Mouse (Mus musculus): ENCODE data around the gene Xab2.
"Not testable (repeated sequence)": the region's sequence is repeated elsewhere in the genome, so short reads cannot be mapped to it uniquely, and the experiment has no call there.

Gene Xab2

GRCm38 (mm10) chr8:3609816-3610150, 11.3 kb downstream of the Xab2 start:
- peak; percentile 66 for DNase-seq (ENCODE audit: extremely low read depth, low read depth, low spot score)

DNA sequence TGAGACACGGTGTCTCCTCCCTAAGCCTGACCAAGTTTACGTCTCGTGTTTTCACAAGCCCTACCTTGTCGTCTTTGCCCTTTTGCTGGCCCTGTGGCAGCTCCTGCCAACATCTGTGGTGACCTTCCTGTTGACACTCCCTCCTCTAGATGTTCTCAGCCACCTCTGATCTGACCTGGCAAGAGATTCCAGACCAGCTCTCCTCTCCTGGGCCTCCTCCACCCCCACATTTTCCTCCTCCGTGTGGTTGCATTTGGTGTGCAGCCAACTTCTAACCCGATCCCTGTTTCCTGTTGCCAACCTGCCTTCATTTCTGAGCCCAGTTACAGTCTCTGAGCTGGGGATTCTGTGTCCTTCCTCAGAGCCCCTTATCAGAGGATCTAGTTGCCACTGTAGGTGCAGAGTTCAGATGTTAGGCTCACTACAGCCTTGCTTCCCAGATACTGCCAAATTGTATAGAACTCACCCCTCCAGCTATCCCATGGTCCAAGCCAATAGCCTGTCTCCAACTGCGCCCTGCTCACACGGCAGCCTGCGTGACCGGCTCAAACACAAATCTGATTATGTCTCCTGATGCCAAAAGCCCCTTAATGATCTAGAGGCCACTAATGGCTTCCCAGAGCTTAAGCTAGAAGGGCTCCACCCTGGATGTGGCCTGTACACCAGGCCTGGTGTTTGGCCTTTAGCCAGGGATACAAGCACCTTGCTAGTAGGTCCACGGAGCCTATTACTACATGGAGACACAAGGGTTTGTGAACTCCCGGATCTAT, 11.9 kb downstream of the Xab2 start:
- DNase-seq (ENCODE audit: extremely low read depth, low read depth, low spot score): peak; percentile 76

DNA sequence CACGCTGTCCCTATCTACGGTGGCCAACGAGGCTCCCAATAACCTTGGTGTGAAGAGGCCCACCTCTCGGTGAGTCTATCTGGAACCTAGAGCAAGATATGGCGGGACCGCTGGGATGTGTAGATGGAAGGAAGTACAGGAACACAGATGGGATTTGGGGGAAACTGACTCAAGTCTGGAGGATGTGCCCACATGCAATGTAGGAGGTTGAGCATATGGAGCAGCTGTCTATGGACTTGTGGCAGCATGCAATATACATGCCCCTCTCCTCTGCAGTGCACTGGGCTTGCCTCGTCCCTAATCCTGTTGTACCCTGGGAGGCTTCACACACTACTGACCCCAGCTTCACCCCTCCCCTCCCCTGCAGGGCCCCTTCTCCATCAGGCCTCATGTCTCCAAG, 13.3 kb downstream of the Xab2 start:
- no peak for DNase-seq (ENCODE audit: extremely low read depth, low read depth, low spot score)

DNA sequence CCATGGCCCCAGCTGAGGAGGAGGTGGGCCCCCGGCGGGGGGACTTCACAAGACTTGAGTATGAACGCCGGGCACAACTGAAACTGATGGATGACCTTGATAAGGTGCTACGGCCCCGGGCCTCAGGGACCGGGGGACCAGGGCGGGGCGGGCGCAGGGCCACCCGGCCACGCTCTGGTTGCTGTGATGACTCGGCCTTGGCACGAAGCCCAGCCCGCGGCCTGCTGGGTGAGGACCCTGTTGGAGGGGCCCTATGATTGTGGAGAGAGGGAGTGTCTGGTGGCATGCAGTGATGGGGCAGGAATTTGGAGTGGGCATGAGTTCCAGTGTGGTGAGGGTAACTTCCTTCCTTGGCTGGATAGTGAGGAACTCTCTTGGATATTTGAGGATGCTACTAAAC, 14.5 kb downstream of the Xab2 start:
- DNase-seq (ENCODE audit: extremely low read depth, low read depth, low spot score): no peak

DNA sequence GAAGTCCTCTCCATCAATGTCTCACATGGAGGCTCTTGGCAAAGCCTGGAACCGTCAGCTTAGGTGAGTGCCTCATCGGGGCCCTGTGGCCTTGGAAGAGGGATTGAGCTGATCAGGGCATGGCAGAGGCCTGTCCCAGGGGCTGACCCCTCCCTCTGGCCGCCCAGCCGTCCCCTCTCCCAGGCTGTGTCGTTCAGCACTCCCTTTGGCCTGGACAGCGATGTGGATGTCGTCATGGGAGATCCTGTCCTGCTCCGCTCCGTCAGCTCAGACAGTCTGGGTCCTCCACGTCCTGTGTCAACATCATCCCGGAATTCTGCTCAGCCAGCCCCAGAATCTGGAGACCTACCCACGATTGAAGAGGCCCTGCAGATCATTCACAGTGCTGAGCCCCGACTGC, 17.7 kb downstream of the Xab2 start:
- no peak for DNase-seq (ENCODE audit: extremely low read depth, low read depth, low spot score)

DNA sequence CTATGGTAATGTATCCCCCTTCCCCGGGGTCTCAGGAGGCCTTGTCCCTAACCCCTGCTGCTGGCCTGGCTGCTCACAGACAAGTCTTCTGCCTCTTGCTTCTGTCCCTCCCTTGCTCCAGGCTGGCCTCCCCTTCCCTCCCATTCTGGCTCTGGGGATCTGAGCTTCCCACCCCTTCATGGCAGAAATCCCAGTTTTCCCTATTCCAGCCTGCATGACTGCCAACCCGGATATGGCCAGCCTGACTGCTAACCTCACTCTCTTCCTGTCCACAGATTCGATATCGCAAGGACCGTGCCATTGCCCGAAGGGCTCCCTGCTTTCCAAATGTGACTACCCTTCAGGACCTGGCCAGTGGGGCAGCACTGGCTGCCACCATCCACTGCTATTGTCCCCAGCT, 20.7 kb downstream of the Xab2 start:
- DNase-seq (ENCODE audit: extremely low read depth, low read depth, low spot score): no peak

- no peak for DNase-seq (ENCODE audit: extremely low read depth, low read depth, low spot score)
These were observed 21.9 kb downstream of the Xab2 start for GRCm38 (mm10) chr8:3599219-3599618.

DNA sequence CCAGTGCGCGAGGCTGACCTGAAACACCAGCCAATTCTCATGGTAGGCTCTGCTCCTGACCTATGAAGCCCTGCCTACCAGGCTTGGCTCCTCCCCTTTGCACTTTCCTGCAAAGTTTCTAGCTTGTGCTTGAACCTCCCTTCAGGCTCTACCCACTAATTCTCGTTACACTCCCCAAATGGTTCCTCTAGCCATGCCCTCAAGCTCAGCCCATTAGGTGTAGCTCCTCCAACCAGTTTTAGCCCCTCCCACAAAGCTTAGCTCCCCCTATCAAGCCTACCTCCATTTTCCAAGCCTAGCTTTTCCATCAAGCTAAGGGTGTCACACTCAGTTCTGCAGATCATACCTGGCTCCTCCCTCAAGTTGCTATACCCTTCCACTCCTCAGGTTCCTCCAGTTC, 23.1 kb downstream of the Xab2 start:
- no peak for DNase-seq (ENCODE audit: extremely low read depth, low read depth, low spot score)

- DNase-seq (ENCODE audit: extremely low read depth, low read depth, low spot score): no peak
These were observed 26.6 kb downstream of the Xab2 start for GRCm38 (mm10) chr8:3594466-3594865.

- no peak for DNase-seq (ENCODE audit: extremely low read depth, low read depth, low spot score)
These were observed 27.6 kb downstream of the Xab2 start for GRCm38 (mm10) chr8:3593470-3593869.

GRCm38 (mm10) chr8:3588258-3588633, 32.9 kb downstream of the Xab2 start:
- DNase-seq (ENCODE audit: extremely low read depth, low read depth, low spot score): no peak

- no peak for DNase-seq (ENCODE audit: extremely low read depth, low read depth, low spot score)
These were observed 33.5 kb downstream of the Xab2 start for GRCm38 (mm10) chr8:3587391-3588257.

GRCm38 (mm10) chr8:3586993-3587390, 34.1 kb downstream of the Xab2 start, which contains the start of gene Camsap3:
Camsap3 (plus strand) TSS chr8:3587293.
- DNase-seq (ENCODE audit: extremely low read depth, low read depth, low spot score): no peak

DNA sequence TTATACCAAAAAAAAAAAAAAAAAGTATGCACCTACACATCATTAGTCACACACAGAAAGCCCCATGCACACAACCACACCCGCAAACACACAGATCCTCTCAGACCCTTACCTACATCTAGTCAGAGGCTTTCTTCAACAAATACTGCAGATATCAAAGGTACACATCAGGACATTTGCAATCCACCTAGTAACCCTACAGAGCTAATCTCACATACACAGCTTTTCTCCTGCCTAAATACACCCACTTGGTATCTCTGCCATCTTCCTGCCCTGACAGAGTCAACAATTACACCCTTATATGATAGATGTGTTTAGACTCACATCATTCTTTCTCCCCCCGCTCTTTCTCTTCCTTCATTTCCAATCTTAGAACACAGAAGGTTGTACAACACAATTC, 34.7 kb downstream of the Xab2 start:
- DNase-seq (ENCODE audit: extremely low read depth, low read depth, low spot score): no peak

- DNase-seq (ENCODE audit: extremely low read depth, low read depth, low spot score): not testable (repeated sequence)
These were observed 39.2 kb downstream of the Xab2 start for GRCm38 (mm10) chr8:3581961-3582360.

DNA sequence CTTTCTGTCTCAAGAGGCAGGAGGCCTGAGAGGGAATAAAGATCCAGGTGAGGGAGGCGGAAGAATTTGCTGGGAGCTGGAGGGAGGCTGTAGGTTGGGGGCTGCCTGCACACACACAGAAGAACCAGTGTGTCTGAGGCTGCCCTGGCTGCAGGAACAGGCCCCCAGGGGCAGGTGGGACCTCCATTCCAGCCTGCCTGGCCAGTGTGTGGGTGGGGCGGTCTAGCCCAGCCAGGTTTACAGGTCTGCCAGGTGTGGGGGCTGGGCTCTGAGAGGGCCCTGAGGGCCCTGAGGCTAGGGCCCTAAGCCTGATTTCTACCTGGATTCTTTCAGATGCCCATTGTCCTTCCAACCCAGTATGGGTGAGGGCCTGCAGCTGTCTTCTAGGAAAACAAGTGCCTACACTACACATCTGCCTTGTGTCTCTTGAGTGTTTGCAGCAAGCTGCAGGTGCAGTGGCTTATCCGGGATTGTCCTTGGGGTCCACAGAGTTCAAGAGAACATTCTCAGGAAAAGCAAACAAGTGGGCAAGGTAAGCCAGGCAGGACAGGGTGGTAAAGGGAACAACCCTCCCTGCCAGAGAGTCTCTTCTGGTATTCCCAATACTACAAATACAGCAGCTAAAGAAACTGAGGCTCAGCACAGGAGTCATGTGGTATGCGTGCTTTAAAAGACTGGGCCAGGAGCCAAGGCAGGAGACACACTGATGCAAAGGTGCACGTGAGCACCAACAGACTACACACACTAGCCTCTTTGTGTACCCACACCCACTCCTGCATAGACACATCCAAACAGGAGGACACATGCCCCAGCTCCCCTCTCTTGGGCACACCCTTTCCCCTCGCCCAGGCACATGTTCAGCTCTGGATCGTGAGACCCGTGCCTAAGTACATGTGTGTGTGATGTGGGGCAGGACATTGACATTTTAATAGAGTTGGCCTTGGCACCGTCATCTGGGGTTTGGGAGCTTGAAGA, 41.4 kb downstream of the Xab2 start:
- DNase-seq (ENCODE audit: extremely low read depth, low read depth, low spot score): no peak

DNA sequence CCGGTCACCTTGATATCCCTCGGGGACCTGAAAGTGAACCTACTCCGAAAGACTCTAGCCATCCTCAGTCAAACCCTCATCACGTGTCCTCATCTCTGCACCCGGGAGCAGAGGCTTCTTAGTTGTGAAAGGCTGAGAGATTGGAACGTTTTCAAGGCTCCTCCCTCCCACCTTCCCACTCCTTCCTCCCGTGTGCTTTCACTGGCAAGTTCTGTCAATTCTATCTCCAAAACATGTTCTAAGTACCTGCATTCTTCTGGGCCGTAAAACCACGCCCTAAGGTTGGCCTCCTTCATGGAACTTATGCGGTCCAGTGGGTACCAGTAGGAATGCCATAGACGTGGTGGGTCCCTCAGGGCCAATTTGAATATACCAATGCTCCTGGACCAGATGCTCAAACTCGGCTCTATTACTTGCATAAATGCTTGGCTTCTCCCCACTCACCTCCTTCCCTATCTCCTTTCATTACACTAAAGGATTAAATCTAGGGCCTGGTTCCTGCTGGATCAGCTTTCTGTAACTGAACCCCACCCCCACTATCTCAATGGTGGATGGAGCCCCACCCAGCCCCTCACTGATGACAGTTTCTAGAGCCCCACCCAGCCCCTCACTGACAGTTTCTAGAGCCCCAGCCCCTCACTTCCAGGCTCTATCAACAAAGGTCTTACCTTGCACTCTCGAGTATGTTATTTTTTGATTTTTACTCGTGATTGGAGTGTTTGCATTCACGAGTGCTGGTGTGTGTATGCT, 44.7 kb downstream of the Xab2 start:
- DNase-seq (ENCODE audit: extremely low read depth, low read depth, low spot score): no peak

DNA sequence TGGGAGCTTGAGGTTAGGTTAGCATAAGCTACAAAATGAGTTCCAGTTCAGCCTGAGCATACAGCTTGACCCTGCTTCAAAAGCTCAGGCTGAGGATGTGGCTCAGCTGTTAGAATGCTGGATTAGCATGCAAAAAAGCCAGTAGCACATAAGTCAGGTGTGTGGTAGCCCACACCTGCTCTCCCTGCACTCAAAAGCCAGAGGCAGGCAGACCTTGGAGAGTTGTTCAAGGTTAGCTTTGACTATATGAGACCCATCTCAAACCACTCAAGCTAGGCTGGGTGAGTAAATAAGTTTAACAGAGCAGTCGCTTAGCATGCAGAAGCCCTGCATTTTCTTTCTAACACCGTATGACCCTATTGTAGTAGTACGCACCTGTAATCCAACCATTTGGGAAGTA, 46.6 kb downstream of the Xab2 start:
- no peak for DNase-seq (ENCODE audit: extremely low read depth, low read depth, low spot score)

DNA sequence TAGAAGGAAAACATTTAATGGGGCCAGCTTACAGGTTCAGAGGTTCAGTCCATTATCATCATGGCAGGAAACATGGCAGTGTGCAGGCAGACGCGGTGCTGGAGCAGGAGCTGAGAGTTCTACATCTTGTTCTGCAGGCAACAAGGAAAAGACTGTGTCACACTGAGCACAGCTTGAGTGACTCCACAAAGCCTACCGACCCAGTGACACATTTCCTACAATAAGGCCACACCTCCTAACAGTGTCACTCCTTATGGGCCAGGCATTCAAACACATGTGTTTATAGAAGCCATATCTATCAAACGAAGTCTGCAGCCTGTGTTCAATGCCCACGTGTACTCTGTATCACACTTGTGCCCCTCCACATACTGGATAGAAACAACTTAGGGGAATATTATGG, 51.3 kb downstream of the Xab2 start:
- DNase-seq (ENCODE audit: extremely low read depth, low read depth, low spot score): no peak

GRCm38 (mm10) chr8:3568378-3568777, 52.7 kb downstream of the Xab2 start:
- DNase-seq (ENCODE audit: extremely low read depth, low read depth, low spot score): no peak
